Mouse (Mus musculus): Measurements from ENCODE around the gene Fcgr1. TPM values are rescaled to one million over a fixed set of nuclear protein-coding genes. Genes with fewer than 3 reads are reported as not detected.
"Not testable (repeated sequence)": the region's sequence is repeated elsewhere in the genome, so short reads cannot be mapped to it uniquely, and the experiment has no call there.

Gene Fcgr1
- 1 to 10 TPM in 1 of 2 experiments, under 1 TPM in 1; 0.94 to 1.1 TPM for total RNA-seq (2021)

DNA sequence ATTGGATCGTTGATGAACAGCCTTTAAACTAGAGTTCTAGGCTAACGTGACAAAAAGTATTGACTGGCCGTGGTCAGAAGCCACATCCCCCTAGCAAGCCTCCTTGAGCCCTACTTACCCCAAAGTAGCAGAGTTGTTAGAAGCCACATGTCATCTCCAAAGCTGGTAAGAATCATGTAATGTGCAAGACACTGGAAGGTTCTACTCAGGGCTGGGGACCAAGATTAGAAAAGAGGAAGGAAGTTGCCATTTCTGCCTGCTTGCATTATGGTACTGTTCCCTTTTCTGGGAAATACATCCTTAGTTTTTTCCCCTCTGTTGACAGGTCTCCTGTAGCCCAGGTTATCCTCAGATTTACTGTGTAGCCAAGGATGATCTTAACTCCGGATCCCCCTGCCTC is at the start of gene Fcgr1:
Gene Fcgr1 (minus strand): TSS at position 183 of the 400 bp plus-strand sequence.
- DNase-seq (ENCODE audit: low spot score), result no peak
- intact Hi-C loops (cut with DNase I), result no loop called here

DNA sequence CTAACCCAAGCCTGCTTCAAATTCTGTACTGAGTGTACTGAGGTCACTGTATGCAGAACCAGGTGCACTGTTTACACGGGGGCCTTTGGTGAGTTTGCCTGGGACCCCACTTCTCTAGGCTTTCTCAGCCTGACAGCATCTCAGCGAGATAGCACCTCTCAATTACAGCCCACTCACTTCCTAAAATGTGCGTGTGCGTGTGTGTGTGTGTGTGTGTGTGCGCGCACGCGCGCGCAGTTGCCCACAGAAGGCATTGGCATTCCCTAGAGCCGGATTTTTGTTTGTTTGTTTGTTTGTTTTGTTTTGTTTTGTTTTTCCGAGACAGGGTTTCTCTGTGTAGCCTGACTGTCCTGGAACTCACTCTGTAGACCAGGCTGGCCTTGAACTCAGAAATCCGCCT is 48.9 kb upstream of the Fcgr1 start:
- intact Hi-C loops (cut with DNase I); DNase-seq (ENCODE audit: low spot score): not testable (repeated sequence)

DNA sequence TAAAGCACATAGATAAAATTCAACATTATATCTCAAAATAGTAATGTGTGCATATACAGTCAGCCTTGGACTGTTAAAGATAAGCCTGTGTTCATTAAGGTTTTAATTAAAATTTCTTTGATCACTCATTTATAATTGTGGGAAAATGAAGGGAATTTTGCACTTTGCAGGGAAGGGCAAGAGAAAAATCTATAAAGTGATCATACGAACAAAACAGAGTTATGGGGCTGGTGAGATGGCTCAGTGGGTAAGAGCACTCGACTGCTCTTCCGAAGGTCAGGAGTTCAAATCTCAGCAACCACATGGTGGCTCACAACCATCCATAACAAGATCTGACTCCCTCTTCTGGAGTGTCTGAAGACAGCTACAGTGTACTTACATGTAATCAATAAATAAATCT is 48.3 kb upstream of the Fcgr1 start:
- DNase-seq (ENCODE audit: low spot score); intact Hi-C loops (cut with DNase I): not testable (repeated sequence)

DNA sequence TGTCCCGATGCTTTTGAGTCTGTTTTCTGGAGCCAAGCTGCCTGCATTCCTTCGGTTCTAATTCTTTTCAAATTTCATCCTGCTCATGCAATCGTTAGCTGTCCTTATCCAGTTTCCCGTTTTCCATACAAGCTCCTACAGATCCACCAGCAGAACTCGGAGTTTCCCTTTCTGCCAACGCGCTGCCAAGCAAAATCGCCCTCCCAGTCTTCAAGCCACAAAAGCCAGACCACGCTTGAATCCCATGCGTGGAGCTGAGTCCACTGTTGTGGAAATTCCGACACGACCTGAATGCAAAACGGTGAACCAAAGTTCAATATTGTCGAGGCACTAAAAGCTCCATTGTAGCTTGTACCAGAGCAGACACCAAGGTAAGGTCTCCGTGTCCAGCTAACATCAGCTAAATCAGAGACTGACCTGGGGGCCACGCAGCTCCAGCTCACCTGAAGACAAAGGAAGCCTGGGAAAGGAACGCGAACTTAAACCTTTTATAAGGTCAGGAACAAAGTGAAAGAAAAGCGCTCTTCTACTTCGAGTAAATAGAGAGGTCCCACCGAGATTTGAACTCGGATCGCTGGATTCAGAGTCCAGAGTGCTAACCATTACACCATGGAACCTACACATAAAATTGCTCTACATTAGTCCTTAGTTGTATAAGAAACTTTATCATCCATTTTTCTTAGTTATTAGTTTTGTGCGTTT is 47.0 kb upstream of the Fcgr1 start:
- no peak for DNase-seq (ENCODE audit: low spot score)

DNA sequence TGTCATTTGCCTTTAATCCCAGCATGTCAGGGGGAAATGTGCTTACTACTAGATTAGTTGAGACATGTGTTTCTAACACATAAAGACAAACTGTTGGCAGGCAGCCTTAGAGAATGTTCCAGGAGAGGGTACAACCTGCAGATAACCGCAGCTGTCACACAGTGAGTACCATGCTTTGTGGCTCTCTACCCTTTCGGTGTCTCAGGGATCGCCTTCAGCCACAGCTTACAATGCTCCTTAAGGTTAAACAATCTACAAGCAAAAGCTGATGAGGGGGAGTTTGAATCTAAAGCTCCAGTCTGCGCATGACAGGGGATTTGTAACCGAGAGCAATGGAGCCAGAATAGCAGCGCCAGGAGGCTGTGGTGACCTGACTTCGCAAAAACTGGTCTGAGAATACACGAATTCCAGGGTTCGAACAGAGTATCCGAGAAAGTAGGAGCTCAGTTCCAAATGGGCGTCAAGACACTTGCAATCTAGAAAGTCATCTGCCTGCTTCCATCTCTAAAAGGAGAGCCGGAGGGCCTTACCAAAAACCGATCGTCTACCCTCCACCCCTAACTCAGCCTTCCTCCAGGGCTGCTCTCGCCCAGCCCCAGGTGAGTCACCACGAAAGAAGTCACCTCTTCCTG is 45.2 kb upstream of the Fcgr1 start:
- DNase-seq (ENCODE audit: low spot score), result no peak
- intact Hi-C loops (cut with DNase I), result loop anchor here (10.0 kb wide), 1 partner anchor 56 kb away; no protein-coding TSS in a partner anchor

More for the DNA sequence above, 47.0 kb upstream of the Fcgr1 start:
- intact Hi-C loops (cut with DNase I), result no loop called here

DNA sequence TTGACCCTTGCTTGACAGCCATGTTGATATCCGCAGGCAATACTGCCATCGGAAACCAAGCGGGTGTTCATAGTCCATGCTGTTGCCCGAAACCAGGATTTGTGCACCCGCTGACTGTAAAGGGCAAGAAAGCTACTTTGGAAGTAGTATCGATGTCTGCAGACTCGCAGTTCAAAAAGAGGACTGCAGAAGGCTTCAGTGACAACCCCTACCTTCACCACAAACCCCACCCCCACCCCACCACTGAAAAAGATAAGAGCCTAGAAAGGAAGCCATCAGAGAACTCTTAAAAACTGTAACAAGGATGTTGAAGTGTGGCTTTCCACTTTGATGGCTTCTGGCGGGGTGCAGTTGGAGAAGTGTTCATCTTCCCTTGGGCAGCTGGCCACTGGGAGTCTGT is 44.3 kb upstream of the Fcgr1 start:
- no peak for DNase-seq (ENCODE audit: low spot score)
- intact Hi-C loops (cut with DNase I), result loop anchor here (10.0 kb wide), 1 partner anchor 57 kb away; no protein-coding TSS in a partner anchor

DNA sequence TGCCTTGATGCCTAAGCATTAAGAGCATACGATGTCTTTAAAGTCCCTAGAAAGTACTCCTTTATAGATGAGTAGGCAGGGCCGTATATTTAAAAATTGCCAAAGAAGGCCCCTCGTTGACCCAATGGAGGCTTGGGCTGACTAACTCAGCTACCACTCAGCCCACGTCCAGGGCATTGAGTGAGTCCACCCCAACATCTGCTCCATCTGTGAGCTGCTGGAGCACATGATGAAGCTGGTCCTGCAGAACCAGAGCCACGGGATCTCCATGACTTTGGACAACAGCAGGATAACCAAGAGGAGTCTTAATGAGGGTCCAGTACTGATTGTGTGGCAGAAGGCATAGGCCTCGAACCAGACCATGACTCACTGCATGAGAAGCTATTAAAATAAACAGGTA is 43.5 kb upstream of the Fcgr1 start:
- no peak for DNase-seq (ENCODE audit: low spot score)
- intact Hi-C loops (cut with DNase I), result loop anchor here (10.0 kb wide), 1 partner anchor 58 kb away; no protein-coding TSS in a partner anchor

DNA sequence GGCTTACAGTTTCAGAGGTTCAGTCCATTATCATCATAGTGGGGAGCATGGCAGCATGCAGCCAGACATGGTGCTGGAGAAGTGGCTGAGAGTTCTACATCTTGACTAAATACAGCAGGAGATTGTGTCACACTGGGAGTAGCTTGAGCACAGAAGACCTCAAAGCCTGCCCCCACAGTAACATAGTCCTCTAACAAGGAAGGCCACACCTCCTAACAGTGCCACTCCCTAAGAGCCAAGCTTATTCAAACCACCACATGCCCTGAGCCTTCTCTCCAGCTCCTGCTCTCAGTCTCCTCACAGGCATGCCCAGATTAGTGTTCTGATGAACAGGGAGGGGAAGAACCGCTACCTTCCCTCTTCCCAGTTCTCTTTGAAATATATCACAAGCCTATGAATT is 42.9 kb upstream of the Fcgr1 start:
- no peak for DNase-seq (ENCODE audit: low spot score)
- intact Hi-C loops (cut with DNase I), result loop anchor here (10.0 kb wide), 1 partner anchor 58 kb away; no protein-coding TSS in a partner anchor

DNA sequence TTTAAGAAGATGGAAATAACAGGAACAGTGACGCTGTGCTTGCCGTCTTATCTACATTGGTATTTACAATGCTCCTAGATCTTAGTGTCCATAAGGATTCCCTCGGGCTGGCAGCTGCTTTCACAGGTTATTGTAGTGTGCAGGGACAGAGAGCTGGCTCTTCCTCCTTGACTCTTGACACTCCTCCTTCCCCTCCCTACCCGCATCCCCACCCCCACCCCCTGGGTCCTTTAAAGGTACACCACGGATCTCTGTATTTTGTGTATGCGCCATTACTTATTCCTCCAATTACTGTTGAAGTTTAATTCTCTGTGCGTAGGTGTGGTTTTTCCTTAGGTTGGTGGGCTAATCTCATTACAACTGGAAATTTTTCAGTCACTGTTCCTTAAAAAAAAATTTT is 41.8 kb upstream of the Fcgr1 start:
- intact Hi-C loops (cut with DNase I), result loop anchor here (10.0 kb wide), 1 partner anchor 59 kb away; no protein-coding TSS in a partner anchor
- no peak for DNase-seq (ENCODE audit: low spot score)

DNA sequence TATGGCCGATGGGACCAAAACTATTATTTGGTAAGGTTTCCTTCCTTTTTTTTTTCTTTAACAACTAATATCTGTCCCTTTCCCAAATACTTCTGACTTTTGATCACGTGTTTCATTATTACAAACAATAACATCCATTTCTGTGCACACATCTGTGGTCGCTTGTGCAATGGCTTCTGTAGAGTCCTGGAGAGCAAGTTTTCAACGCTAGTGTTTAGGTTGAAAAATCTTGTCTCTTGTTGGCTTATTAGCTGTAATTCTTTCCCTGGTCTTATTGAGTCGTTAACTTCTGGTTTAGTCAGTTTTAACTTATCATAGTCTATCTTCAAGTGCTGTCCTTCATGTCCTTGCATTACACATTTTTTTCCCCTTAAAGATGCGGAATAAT is 41.4 kb upstream of the Fcgr1 start:
- intact Hi-C loops (cut with DNase I), result loop anchor here (10.0 kb wide), 1 partner anchor 60 kb away; no protein-coding TSS in a partner anchor
- DNase-seq (ENCODE audit: low spot score), result no peak

DNA sequence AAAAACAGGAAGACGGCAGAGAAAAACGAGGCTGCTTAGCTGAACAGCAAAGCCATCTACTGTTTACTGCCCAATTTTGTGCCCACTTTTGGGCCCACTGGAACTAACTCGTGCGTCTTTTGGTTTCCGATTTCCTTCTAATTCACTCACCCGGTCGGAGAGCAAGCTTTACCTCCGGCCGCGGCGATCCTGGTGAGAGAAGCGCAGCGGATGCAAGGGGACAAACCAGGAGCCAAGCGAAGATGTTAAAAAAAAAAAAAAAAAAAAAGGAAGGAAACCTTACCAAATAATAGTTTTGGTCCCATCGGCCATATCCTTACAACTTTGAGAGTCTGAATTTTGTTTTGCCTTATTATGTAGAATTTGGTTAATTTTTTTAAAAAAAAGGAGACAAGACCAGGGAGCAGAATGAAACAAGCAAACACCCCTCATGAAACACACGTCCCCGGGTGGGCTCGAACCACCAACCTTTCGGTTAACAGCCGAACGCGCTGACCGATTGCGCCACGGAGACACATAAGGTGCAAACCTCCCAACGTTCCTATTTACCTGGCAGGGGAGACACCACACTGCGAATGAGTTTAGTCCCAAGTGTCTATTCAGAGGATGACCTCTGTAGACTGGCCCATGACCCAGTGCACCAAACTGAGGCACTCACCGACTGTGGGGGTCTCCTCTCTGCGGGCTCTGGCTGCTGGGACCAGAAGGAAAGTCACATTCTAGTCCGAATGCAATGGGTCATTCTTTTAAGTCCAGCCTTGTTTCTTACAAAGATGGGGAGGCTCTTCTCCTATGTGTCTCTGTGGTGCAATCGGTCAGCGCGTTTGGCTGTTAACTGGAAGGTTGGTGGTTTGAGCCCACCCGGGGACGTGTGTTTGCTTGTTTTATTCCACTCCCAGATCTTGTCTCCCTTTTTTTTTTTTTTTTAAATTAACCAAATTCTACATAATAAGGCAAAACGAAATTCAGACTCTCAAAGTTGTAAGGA is 40.7 kb upstream of the Fcgr1 start:
- intact Hi-C loops (cut with DNase I), result loop anchor here (10.0 kb wide), 1 partner anchor 60 kb away; no protein-coding TSS in a partner anchor
- DNase-seq (ENCODE audit: low spot score), result no peak

DNA sequence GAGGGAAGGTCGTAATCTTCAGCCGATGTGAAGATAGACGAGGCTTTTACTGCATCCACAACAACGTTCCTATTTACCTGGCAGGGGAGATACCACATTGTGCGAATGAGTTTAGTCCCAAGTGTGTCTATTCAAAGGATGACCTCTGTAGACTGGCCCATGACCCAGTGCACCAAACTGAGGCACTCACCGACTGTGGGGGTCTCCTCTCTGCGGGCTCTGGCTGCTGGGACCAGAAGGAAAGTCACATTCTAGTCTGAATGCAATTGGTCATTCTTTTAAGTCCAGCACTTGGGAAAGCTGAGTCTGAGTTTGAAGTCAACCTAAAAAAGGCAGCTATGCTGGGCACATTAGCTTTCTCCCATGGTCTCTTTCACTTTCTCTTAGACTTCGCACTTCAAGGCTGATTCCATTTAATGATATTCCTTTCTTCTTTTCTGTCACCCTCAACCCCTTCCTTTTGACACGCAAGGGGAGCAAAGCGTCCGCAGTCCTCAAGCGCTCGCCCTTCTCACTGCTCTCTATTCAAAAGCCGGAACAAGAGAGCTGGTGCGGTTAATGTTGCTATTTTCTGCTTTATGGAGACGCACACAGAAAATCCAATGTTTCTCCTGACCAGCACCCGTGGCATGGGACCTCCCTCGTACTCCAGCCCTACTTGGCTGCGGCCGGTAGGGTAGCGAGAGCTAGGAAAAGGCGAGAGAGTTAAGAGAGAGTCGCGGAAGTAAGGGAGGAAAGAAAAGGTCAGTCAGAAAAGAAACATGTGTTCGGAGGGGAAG is 39.8 kb upstream of the Fcgr1 start:
- intact Hi-C loops (cut with DNase I), result loop anchor here (10.0 kb wide), 1 partner anchor 61 kb away; no protein-coding TSS in a partner anchor
- DNase-seq (ENCODE audit: low spot score), result no peak

DNA sequence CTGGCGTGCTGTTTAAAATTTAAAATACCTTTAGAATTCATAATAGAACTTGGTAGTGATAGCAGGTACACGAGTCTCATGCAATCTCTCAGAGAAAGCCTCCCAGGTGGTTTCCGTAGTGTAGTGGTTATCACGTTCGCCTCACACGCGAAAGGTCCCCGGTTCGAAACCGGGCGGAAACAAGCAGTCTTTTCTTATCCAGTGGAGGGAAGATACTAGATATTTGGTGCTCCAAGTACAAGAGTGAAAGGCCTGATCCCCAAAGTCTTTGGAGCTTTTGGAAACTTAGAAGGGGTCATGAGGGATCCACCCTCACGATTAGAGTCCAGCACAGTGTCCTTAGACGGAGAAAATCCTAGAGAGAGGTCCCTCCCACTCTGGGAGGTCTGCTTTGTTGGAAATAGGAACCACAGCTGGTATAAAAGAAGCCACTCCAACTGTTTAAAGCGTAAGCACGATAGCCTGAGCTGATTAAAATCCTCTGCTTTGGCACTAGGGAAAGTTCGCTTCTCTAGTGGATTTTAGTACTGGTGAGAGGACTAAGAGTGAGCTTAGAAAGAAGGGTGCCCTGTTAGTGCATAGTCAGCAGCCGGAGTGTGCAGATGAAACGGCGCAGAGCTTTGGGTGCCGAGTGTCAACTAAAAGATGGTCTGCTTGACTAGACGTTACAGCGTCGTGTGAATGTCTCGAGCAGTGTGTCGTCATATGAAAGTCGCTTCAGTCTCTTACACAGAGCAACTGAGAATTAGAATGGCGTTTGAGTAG is 39.0 kb upstream of the Fcgr1 start:
- intact Hi-C loops (cut with DNase I), result loop anchor here (10.0 kb wide), 1 partner anchor 62 kb away; no protein-coding TSS in a partner anchor
- DNase-seq (ENCODE audit: low spot score), result no peak

DNA sequence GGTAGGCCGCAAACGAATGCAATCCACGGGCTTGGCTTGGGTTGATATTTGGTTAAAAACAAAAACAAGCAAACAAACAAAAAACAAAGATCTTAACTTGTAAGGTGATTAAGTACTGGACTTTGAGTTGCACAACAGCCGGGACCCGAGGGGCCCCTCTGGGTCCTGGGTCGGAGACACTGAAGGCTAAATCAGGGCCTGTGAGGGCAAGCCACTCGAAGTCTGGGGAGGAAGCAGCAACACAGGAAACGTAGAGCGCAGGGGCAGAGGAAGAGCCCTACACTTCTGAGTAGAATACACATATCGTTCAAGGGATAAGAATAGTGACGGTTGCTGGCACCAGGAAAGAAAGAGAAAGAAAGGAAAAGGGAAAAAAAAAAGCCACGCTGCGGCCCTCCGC is 38.2 kb upstream of the Fcgr1 start:
- intact Hi-C loops (cut with DNase I), result loop anchor here (10.0 kb wide), 1 partner anchor 63 kb away; no protein-coding TSS in a partner anchor
- DNase-seq (ENCODE audit: low spot score), result no peak

DNA sequence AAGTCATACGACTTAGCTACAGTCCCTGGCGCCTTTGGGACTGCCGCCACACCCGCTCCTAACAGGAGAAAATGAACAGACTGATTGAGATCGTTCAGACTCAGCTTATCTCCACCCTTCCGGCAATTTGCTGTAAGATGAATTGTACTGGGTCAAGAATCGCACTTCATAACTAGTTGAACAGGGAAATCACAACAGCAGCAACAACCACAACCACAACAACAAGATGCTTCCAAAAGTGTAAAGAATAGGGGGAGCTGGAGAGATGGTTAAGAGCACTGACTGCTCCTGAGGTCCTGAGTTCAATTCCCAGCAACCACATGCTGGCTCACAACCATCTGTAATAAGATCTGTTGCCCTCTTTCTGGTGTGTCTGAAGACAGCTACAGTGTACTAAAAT is 37.7 kb upstream of the Fcgr1 start:
- intact Hi-C loops (cut with DNase I), result loop anchor here (10.0 kb wide), 1 partner anchor 63 kb away; no protein-coding TSS in a partner anchor

DNA sequence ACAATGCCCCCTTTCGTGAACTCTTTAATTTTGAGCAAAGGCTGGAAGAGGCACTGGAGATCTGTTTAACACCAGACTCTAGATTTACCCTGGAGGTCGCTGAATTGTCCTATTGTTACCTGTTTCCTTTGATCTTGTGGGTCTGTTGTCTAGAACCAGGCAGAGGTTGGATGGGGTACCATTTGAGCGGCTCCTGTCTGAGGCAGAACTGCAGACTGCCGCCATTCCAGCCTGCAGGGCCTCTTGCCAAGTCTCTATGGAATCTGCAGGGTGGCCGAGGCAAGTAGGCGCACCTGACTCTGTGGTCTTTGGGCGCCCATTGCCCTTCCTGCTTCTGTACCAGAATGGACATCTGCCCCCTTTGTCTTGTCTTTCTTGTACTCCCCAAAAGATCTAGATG is 36.8 kb upstream of the Fcgr1 start:
- DNase-seq (ENCODE audit: low spot score), result no peak
- intact Hi-C loops (cut with DNase I), result loop anchor here (10.0 kb wide), 1 partner anchor 64 kb away; no protein-coding TSS in a partner anchor

More for the DNA sequence above, 37.7 kb upstream of the Fcgr1 start:
- DNase-seq (ENCODE audit: low spot score), result no peak

DNA sequence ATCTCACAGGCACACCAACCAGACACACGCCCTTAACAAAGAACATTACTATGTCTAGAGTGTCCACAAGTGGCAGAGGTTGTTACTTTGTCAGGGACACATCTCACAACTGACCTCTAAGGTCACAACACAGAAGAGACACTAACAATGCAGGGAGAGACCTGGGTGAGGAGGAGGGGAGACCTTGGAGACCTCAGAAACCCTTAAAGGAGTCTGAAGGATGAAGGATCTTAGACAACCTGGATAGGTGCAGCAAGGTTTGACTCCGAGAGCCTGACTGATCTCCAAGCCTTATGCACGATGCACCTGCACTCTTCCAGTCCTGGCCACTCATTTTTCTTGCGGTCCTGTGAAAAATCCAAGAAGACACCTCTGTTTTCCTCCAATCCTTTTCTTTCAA is 36.4 kb upstream of the Fcgr1 start:
- no peak for DNase-seq (ENCODE audit: low spot score)
- intact Hi-C loops (cut with DNase I), result loop anchor here (10.0 kb wide), 1 partner anchor 65 kb away; no protein-coding TSS in a partner anchor

DNA sequence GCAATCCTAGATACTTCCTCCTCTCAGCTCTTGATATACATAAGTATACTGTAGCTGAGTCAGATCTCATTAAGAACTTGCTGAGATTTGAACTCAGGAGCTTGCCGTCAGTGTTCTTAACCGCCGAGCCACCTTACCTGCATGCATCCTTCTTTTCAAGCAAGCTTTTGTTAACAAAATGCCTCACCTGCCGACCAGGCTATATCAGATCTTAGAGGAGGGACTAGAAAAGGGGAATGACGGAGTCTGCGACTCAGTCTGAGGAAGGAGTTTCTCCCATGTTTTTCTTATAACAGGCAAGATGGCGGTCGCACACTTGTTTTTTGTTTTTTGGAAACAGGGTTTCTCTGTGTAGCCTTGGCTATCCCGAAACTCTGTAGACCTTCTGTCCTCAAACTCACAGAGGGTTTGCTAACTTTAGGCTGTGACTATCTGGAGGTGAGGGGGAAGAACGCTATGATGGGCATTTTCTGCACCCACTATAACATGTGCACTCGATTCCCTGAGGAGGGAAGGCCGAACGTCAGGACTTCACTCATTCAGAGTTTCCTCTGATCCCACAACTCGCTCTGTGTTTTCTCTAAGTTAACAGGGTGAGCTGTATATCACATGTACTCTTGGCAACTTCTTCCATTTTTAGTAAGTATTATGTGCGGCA is 35.1 kb upstream of the Fcgr1 start:
- no peak for DNase-seq (ENCODE audit: low spot score)
- intact Hi-C loops (cut with DNase I), result no loop called here
